Mouse (Mus musculus) urinary bladder, postnatal 14 days (tissue): ENCODE data around the gene Cacna1g.

Experiments used
- DNase-seq: peaks from one replicate; pipeline ENCODE4 v3.0.0; 2021; ENCODE audit warnings: low spot score

Cacna1g gene

GRCm38 (mm10) chr11:94359168-94359567 is 114.8 kb downstream of the Cacna1g start:
- no peak for DNase-seq
